Mouse (Mus musculus) urinary bladder, postnatal 14 days (tissue): Measurements from ENCODE around the gene Itpka.
"Not testable (repeated sequence)": the region's sequence is repeated elsewhere in the genome, so short reads cannot be mapped to it uniquely, and the experiment has no call there.

Source experiments
- DNase-seq: peaks from one replicate; pipeline ENCODE4 v3.0.0; 2021; ENCODE audit warnings: low spot score

Gene Itpka

DNA sequence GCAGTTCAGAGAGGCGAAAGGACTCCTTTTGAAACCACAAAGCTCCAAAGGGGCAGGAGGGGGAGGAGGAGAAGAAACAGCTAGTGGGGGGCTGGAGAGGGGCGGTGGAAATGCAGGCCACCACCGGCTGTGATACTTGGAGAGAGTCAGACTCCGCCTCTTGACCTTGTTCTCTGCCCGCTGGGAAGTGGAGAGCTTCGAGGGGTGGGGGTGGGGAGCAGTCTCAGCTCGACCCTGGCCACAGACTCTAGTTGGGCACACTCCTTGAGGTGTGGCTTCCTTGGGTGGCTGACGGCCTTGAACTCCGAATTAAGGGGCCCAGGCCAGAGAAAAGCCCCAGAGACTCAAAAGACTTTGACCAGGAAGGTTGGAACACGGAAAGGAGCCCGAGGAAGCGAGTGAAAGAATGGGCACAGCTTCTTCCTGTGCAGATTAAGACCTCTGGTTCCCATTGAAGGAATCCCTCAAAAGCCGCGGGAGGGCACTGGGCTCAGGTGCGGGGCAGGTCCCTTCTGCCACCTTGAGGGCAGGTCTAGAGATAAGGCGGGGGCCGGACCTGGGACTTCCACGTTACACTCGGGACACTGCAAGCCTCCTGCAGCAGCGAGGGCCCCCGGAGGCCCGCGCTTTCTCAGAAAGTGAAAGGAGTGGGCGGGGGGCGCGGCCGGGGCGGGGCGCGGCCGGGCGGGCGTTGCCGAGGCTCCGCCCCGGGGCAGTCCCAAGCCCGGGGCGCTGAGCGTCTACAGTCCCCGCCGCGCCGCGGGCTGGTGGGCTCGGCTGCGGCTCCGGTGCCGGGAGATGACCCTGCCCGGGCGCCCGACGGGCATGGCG, at the start of gene Itpka:
TSS of gene Itpka (plus strand) at position 757 of the 831 bp plus-strand sequence.
- peak; percentile 46 for DNase-seq

DNA sequence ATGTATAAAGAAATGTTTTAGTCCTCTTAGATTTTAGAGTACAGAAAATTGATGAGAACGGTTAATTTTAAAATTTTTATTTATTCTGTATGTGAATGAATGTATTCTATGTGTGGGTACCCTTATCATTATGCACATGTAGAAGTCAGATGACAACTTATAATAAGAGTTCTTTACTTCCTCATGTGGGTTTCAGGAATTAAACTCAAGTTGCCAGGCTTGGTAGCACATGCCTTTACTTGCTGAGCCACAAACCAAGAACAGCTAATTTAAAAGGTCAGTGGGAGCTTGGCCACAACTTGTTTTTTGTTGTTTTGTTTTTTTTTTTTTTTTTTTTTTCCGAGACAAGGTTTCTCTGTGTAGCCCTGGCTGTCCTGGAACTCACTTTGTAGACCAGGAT, 47.3 kb upstream of the Itpka start:
- DNase-seq, result no peak

- peak; percentile 8 for DNase-seq
Observed at GRCm38 (mm10) chr2:119696111-119696510, 46.0 kb upstream of the Itpka start.

DNA sequence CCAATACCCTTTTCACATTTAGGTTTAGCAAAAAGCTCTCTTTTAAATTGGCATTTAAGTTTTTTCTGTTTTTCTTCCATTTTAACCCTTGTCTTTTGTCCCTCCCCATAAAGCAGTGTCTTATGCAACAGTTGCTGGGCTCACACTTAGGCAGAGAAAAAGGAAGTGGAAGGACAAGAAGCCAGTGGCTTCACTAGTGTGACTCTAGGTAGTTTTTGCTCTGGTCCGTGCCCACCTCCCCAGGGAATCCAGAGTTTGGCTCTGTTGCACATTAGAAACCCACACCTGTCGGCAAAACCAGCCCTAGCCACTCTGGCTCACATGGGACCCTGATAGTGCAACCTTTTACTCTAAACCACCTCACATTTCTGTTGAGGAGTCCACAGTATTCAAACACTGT, 43.7 kb upstream of the Itpka start:
- DNase-seq, result no peak

DNA sequence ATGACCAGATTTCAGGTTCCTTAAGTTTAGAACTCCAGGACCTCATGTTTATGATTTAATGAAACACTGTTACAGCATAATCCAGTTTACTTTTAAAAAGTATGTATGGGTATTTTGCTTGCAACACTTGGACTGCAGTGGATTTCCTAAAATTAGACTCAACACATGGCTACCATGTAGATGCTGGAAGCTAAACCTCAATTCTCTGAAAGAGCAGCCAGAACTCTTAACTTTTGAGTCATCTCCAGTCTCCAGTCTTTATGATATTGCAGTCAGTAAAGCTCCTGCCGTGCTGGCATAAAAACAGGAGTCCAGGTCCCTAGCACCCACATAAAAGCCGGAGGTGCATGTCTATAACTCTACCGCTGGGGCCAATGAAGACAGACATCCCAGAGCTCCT, 42.2 kb upstream of the Itpka start:
- no peak for DNase-seq

GRCm38 (mm10) chr2:119703171-119703570, 39.0 kb upstream of the Itpka start:
- no peak for DNase-seq

DNA sequence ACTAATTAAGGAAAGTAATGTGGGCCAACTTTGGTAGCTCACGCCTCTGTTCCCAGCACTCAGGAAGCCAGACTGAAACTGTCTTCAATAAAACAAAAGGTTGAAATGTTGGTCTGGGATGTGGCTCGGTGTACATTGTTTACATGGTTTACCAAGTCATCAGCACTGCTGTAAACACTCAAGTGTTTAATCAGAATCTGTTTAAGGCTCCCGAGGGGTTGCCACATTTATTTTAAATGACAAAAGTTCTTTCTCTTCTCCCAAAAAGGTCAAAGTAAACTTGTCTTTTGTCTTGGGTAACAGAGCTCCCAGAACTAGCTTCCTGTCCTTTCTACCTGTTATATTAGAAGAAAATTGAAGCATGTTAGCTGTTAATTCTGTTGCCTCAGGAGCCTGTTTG, 34.5 kb upstream of the Itpka start:
- DNase-seq, result no peak

GRCm38 (mm10) chr2:119710011-119710410, 32.1 kb upstream of the Itpka start:
- no peak for DNase-seq

- not testable (repeated sequence) for DNase-seq
Observed at GRCm38 (mm10) chr2:119715868-119716267, 26.3 kb upstream of the Itpka start.

DNA sequence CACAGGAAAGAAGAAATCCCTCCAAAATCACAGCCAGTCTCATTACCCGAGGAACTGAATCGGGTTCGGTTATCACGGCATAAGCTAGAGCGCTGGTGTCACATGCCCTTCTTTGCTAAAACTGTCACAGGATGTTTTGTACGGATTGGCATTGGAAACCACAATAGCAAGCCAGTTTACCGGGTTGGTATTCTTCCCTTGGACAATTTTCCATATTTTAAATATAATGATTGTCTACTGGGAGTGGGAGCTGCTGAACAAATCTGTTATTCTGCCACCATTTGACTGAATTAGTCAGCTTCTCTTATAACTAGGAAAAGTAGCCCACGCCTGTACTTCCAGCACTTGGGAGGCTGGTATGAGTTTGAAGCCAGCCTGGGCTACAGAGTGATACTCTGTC, 21.1 kb upstream of the Itpka start:
- no peak for DNase-seq

DNA sequence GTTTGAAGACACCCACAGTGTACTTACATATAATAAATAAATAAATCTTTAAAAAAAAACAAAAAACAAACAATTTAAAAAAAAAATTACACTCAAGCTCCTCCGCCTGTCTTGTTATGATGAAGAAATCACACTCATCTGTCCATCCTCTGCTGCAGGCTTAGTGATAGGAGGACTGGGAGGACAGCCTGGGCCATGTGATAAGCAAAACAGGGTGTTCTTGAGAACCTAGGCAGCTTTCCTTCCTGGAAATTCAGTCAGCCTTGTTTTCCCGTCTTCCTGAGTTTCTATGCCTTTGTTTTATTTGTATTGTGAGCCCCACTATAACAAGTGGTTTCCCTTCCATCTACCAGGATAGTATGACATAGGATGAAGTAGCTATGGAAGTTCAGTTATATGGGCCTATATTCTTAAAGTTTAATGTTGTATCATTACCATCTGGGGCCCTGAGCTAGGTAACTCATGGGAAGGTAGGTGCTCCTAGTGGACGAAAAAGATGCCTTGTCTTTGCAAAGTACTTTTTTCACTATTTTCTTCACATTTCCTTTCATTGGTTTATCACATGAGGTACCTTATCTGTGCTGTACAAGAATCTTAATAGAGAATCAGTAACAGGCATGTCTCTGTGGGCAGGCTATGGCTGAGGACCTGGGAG, 14.2 kb upstream of the Itpka start:
- no peak for DNase-seq

GRCm38 (mm10) chr2:119730735-119731134, 11.4 kb upstream of the Itpka start:
- DNase-seq, result no peak

DNA sequence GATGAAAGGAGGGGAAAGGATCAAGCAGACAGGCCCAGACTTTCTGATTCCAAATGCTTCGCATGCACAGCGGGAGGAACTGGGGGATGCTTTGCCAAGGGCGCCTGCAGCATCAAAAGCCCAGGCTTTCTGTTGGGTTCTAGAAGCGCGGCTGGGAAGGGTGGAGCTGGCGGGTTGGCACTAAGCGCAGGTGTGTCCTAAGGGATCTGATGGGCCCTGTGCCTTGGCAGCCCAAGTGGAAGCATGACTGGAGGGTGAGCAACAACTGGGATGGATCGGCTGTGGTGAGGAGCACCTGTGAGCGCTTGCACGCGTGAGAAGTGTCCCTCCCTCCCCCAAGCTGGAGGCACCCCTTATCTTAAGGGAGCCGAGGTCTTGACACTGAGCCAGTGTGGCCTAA, 5.0 kb upstream of the Itpka start:
- DNase-seq, result peak; percentile 15

GRCm38 (mm10) chr2:119740567-119740966, 1.6 kb upstream of the Itpka start:
- DNase-seq, result no peak

DNA sequence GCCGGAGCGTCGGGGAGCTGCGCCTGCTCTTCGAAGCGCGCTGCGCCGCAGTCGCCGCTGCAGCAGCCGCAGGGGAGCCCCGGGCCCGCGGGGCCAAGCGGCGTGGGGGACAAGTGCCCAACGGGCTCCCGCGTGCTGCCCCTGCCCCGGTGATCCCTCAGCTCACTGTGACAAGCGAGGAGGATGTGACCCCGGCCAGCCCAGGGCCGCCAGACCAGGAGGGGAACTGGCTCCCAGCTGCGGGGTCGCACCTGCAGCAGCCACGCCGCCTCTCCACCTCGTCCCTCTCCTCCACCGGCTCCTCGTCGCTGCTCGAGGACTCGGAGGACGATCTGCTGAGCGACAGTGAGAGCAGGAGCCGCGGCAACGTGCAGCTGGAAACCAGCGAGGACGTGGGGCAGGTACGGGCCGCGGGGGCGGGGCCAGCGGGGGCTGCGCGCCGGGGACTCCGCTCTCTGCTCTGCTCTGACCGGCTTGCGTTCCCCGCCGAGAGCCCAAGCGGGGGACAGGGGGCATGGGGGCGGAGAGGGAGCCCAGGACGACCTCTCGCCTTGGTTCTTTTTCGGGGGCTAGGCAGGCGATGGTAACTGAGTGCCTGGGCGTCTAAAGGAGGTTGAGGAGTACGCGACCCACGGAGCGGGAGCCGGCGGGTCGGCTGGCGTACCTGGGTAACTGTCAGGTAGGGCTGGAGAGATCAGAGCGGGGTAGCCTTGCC, 481 bp downstream of the Itpka start:
- peak; percentile 34 for DNase-seq

DNA sequence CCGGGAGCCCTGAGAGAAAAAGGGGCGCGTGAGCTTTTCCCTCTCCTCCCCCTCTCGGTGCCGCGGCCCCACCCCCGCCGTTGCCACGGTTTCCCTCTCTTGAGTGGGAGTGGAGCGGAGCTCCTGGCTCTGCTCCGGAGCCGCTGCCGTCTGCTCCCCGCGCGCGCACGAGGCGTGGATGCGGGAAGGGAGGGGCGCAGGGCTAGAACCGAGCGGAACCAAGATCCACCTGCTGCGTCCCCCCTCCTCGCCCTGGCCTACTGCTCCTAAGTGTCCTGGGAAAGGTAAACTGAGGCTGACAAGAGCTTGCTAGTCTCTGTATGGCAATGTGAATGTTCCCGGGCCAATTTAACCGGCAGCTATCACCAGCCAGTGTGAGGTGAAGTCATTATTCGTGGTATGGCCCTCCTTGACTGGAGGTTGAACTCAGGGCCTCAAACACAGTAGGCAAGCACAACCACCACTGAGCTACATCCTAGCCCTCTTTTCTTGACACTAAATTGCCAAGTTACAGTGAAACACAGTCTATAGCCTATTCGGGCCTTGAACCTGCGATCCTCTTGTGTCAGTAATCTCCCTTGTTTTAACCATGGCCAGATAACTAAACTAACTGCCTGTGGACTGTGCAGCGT, 1.2 kb downstream of the Itpka start:
- no peak for DNase-seq

GRCm38 (mm10) chr2:119743808-119744162, 1.6 kb downstream of the Itpka start:
- no peak for DNase-seq

GRCm38 (mm10) chr2:119744163-119745111, 2.3 kb downstream of the Itpka start:
- DNase-seq, result peak; percentile 49

GRCm38 (mm10) chr2:119745281-119745680, 3.1 kb downstream of the Itpka start:
- DNase-seq, result peak; percentile 15

DNA sequence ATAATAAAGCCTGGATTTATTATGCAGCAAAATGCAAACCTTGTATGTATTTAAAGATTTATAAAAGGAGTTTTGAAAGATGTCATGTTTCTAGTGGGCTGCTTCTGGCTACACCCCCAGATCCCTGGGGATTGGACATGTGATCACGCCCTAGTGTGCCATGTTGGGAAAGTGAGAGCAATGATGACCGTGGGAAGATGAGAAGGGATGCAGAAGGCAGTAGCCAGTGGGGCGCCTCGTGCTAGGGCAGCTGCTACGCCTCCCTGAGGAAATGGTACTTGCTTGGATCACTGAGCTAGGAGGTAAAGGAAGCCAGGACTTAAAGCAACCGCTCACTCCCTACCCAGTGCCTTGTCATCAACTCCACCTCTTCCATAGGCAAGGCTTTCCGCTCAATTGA, 5.4 kb downstream of the Itpka start:
- no peak for DNase-seq

DNA sequence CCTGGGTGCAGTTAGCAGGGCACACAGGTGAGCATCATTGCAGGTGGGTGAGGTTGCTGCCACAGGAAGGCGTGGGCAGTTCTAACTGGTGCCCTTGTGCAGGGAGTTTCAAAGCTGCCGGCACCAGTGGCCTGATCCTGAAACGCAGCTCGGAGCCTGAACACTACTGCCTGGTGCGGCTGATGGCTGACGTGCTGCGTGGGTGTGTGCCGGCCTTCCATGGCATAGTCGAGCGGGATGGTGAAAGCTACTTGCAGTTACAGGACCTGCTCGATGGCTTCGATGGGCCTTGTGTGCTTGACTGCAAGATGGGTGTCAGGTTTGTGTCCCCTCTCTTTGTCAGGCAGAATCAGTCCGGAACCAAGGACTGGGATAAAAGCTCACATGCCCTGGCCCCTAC, 7.1 kb downstream of the Itpka start:
- DNase-seq, result no peak
